Mouse (Mus musculus) stomach, embryonic 14.5 days (tissue): ENCODE measurements at regions not wholly inside any gene's neighbourhood (a gene's known extent, or its start where the extent isn't known, plus 50 kb on each side); places are given as distances from the start of the nearest gene placed in this dataset.
A peak's percentile ranks its signal among the peaks of the same experiment; 100 is the strongest.

ENCODE experiments used
- ATAC-seq: fragments of 200-750 bp; cut with Nextera tagmentation; 2 replicates; pipeline ENCODE4 v1.8.0; 2017; ENCODE audit warnings: low read depth, moderate TSS enrichment; ENCODE audit not compliant: insufficient number of reproducible peaks, insufficient read depth, low FRiP score
- H3K27ac ChIP-seq: fragments of 300-500 bp; sonication (generic); 2 replicates; pipeline ENCODE4 v1.5.1; 2014; ENCODE audit warnings: mild to moderate bottlenecking, low read length, moderate library complexity, mixed read lengths
- H3K27me3 ChIP-seq: fragments of 300-500 bp; sonication (generic); 2 replicates; pipeline ENCODE4 v1.6.1; 2014; ENCODE audit warnings: low read length, control low read depth, mixed read lengths; ENCODE audit not compliant: control insufficient read depth, insufficient read depth
- H3K36me3 ChIP-seq: fragments of 300-500 bp; sonication (generic); 2 replicates; pipeline ENCODE4 v1.6.1; 2014; ENCODE audit warnings: mild to moderate bottlenecking, control low read depth, low read length, moderate library complexity, mixed read lengths; ENCODE audit not compliant: control insufficient read depth, insufficient read depth
- H3K4me1 ChIP-seq: fragments of 300-500 bp; sonication (generic); 2 replicates; pipeline ENCODE4 v1.6.1; 2014; ENCODE audit warnings: low read length, control low read depth, mixed read lengths; ENCODE audit not compliant: control insufficient read depth, insufficient read depth
- H3K4me2 ChIP-seq: fragments of 300-500 bp; sonication (generic); replicated peaks from 2 replicates; pipeline ENCODE4 v1.6.1; 2014; ENCODE audit warnings: low read depth, low read length, control low read depth
- H3K4me3 ChIP-seq: fragments of 300-500 bp; sonication (generic); 2 replicates; pipeline ENCODE4 v1.5.1; 2014; ENCODE audit warnings: low read depth, low read length, control low read depth
- H3K9ac ChIP-seq: fragments of 300-500 bp; sonication (generic); replicated peaks from 2 replicates; pipeline ENCODE4 v1.6.1; 2014; ENCODE audit warnings: low read depth, mild to moderate bottlenecking, control low read depth, low read length, moderate library complexity, mixed read lengths
- H3K9me3 ChIP-seq: fragments of 300-500 bp; sonication (generic); 2 replicates; pipeline ENCODE4 v1.6.1; 2016; ENCODE audit warnings: low read depth, low read length, control low read depth; ENCODE audit not compliant: control insufficient read depth
- WGBS: fragments of 180-500 bp; shearing (Covaris S2); extraction: QIAGEN DNeasy Blood & Tissue Kit; methylation state at CpG from one replicate; pipeline ENCODE4 v1.1.7; 2014; 5-methylcytosine and 5-hydroxymethylcytosine counted together

DNA sequence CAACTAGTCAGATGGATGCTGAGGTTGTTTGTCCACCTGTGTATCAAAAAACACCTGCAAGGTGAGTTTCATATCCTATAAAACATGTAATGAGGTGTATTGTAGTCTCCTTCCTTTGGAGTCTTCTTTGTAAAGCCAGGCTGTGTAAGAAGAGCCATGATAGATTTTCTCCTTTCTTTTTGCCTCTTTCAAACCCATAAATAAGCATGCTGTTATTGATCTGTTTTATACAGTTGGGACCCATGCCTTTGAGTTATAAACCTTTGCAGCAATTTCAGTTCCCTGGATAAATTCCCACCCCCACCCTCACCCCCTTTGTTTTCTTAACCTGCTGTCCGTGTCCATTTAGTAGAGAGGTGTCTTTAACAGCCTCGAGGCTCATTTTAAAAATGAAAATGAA is 131.0 kb upstream of the Rgs17 start:
- no peak overlapping the region for H3K27ac ChIP-seq
- no peak overlapping the region for H3K4me2 ChIP-seq
- H3K27me3 ChIP-seq, result no peaks in the 10 kb centered on the region
- H3K36me3 ChIP-seq, result no peaks in the 10 kb centered on the region
- no peak for ATAC-seq
- H3K9ac ChIP-seq, result no peak overlapping the region
- 59% methylated on average over 2 of the region's 2 CpGs for WGBS
- no peaks in the 10 kb centered on the region for H3K4me1 ChIP-seq
- H3K9me3 ChIP-seq, result no peaks in the 10 kb centered on the region
- no peak overlapping the region for H3K4me3 ChIP-seq

DNA sequence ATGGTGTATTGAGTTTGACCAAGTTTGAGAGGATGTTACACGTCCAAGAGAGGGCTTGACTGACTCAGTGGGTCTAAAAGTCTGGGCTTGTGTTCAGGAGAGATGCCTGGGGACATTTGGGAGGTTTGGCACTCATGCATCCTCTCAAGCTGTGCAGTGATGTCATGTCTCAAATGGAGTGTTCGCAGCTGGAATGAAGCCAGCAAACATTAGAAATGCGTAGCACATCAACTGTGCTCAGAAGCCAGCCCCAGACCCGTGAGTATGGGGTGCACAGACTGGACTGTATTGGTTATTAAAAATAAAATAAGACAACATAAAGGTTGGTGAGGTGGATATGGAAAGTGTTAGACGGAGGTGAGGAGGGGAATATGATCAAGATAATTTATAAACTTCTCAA is 121.2 kb upstream of the Rgs17 start:
- Histone ChIP-seq H3K27me3 (no peaks in the 10 kb centered on the region), H3K4me3 (no peak overlapping the region), H3K9me3 (no peaks in the 10 kb centered on the region), H3K4me2 (no peak overlapping the region), H3K27ac (no peak overlapping the region), H3K36me3 (no peaks in the 10 kb centered on the region), H3K4me1 (no peaks in the 10 kb centered on the region), H3K9ac (no peak overlapping the region)
- no peak for ATAC-seq
- 73% methylated on average over 5 of the region's 5 CpGs for WGBS

GRCm38 (mm10) chr10:6039771-6040170 is 117.6 kb upstream of the Rgs17 start:
- Histone ChIP-seq H3K9me3 (no peaks in the 10 kb centered on the region), H3K36me3 (no peaks in the 10 kb centered on the region), H3K27ac (no peak overlapping the region), H3K4me2 (no peak overlapping the region), H3K9ac (no peak overlapping the region), H3K4me3 (no peak overlapping the region), H3K27me3 (no peaks in the 10 kb centered on the region), H3K4me1 (0 out of 2 replicates have a peak, but pooled peaks cover 4% of the 10 kb centered on the region)
- 49% methylated on average over 4 of the region's 4 CpGs for WGBS
- no peak for ATAC-seq

GRCm38 (mm10) chr10:6035792-6036487 is 113.7 kb upstream of the Rgs17 start:
- peak; percentile 74 for ATAC-seq
- no peak overlapping the region for H3K4me3 ChIP-seq
- WGBS, result 19% methylated on average over 25 of the region's 25 CpGs

GRCm38 (mm10) chr10:6032469-6032868 is 110.3 kb upstream of the Rgs17 start:
- Histone ChIP-seq H3K4me2 (no peak overlapping the region), H3K4me1 (0 out of 2 replicates have a peak, but pooled peaks cover 4% of the 10 kb centered on the region), H3K9me3 (no peaks in the 10 kb centered on the region), H3K4me3 (no peak overlapping the region), H3K27me3 (no peaks in the 10 kb centered on the region), H3K9ac (no peak overlapping the region), H3K36me3 (no peaks in the 10 kb centered on the region), H3K27ac (no peak overlapping the region)
- no peak for ATAC-seq
- WGBS, result 76% methylated on average over 4 of the region's 4 CpGs

More at GRCm38 (mm10) chr10:6035792-6036487, 113.7 kb upstream of the Rgs17 start:
- H3K4me1 ChIP-seq, result 0 out of 2 replicates have a peak, but pooled peaks cover 4% of the 10 kb centered on the region
- H3K9ac ChIP-seq, result no peak overlapping the region
- no peaks in the 10 kb centered on the region for H3K27me3 ChIP-seq
- peak overlapping the region; percentile 13 for H3K4me2 ChIP-seq
- no peak overlapping the region for H3K27ac ChIP-seq
- no peaks in the 10 kb centered on the region for H3K9me3 ChIP-seq
- no peaks in the 10 kb centered on the region for H3K36me3 ChIP-seq

DNA sequence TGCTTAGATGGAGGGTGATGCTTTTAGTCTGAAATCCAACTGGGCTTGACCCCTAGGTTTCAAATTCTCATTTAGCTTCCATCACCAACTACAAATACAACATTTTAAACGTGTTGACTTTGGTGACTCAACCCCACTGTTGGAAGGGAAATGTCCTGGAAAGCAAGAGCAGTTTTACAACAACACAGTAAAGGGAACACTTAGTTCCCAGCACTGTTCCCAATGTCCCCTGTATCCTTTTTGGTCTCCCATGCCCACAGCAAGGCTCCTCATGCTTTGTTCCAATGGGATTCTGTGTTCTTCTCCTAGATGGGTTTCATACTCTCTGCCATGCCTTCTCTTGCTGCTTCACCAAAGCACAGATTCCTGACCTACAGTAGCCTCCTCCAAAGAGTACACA is 105.4 kb upstream of the Rgs17 start:
- no peaks in the 10 kb centered on the region for H3K36me3 ChIP-seq
- H3K4me3 ChIP-seq, result no peak overlapping the region
- no peak overlapping the region for H3K4me2 ChIP-seq
- no peaks in the 10 kb centered on the region for H3K4me1 ChIP-seq
- no peak overlapping the region for H3K27ac ChIP-seq
- H3K9ac ChIP-seq, result no peak overlapping the region
- H3K9me3 ChIP-seq, result no peaks in the 10 kb centered on the region
- H3K27me3 ChIP-seq, result no peaks in the 10 kb centered on the region
- 41% methylated on average over 1 of the region's 1 CpGs for WGBS
- no peak for ATAC-seq

DNA sequence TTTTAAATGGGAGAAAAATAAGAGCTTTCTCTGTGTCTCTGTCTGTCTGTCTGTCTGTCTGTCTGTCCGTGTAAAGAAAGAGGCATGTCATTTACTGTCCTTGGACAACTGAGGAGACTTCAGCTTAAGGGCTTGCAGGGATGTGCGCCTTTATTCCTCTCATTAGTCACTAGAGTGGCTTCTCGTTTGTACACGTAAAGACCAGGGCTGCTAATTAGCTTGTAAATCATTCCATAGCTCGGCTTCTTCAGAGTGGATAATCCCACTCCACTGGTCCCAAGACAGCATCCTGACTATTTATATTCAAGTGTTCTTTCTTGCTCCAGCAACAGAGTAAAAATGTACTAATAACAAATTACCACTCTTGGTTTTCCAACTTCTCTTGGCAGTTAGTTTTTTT is 104.1 kb upstream of the Rgs17 start:
- Histone ChIP-seq H3K4me2 (no peak overlapping the region), H3K9ac (no peak overlapping the region), H3K9me3 (no peaks in the 10 kb centered on the region), H3K27me3 (no peaks in the 10 kb centered on the region), H3K4me3 (no peak overlapping the region), H3K36me3 (no peaks in the 10 kb centered on the region), H3K4me1 (no peaks in the 10 kb centered on the region), H3K27ac (no peak overlapping the region)
- no peak for ATAC-seq
- WGBS, result 65% methylated on average over 5 of the region's 5 CpGs

DNA sequence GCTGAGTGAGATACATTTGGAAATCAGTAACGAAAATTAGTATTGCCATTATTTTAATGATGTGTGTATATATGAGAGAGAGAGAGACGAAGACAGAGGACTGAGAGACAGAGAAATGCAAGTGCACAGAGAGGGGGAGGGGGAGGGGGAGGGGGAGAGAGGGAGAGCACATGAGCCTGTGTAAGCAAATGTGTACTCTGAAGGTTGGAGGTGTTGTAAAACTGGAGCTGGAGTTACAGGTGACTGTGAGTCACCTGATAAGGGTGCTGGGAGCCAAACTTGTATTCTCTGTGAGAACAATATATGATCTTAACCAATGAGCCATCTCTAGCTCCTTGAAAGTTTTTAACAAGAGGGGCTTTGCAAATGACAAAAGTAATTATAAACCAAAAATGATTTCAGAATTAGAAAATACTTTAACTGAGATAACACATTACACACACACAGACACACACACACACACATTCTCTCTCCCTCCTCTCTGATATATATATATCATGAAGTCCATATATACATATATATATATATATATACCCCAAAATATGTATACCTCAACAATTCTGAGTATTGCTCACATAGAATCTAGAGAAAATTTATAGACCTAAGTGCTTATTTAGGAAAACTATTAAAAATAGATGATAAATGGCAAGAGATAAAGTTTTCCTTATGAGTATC is 100.5 kb upstream of the Rgs17 start:
- Histone ChIP-seq H3K36me3 (no peaks in the 10 kb centered on the region), H3K9me3 (no peaks in the 10 kb centered on the region), H3K27ac (no peak overlapping the region), H3K27me3 (no peaks in the 10 kb centered on the region), H3K4me1 (no peaks in the 10 kb centered on the region), H3K4me3 (no peak overlapping the region), H3K4me2 (no peak overlapping the region), H3K9ac (no peak overlapping the region)
- peak; percentile 58; the same call in 1 of the 2 replicates for ATAC-seq
- WGBS, result 71% methylated on average over 2 of the region's 2 CpGs
